Mouse (Mus musculus) limb, embryonic 10.5 days (tissue): Measurements from ENCODE around the gene Ndc80. TPM values are rescaled to one million over a fixed set of nuclear protein-coding genes. Genes with fewer than 3 reads are reported as not detected.
A peak's percentile ranks its signal among the peaks of the same experiment; 100 is the strongest.
"Not testable (repeated sequence)": the region's sequence is repeated elsewhere in the genome, so short reads cannot be mapped to it uniquely, and the experiment has no call there.

ENCODE experiments used
- DNase-seq: peaks from one replicate; pipeline ENCODE4 v3.0.0-alpha.2; 2017; ENCODE audit warnings: low spot score
- H3K27ac ChIP-seq: fragments of 300-500 bp; sonication (generic); 2 replicates; pipeline ENCODE4 v1.5.1; 2016; ENCODE audit warnings: mild to moderate bottlenecking
- H3K27me3 ChIP-seq: fragments of 300-500 bp; sonication (generic); 2 replicates; pipeline ENCODE4 v1.6.1; 2016; ENCODE audit warnings: low read depth, mild to moderate bottlenecking; ENCODE audit not compliant: poor library complexity, severe bottlenecking
- H3K36me3 ChIP-seq: fragments of 300-500 bp; sonication (generic); 2 replicates; pipeline ENCODE4 v1.6.1; 2016; ENCODE audit warnings: mild to moderate bottlenecking, moderate library complexity
- H3K4me1 ChIP-seq: fragments of 300-500 bp; sonication (generic); 2 replicates; pipeline ENCODE4 v1.6.1; 2016
- H3K4me3 ChIP-seq: fragments of 300-500 bp; sonication (generic); 2 replicates; pipeline ENCODE4 v1.5.1; 2016; ENCODE audit warnings: mild to moderate bottlenecking, moderate library complexity
- H3K9me3 ChIP-seq: fragments of 300-500 bp; sonication (generic); replicated peaks from 2 replicates; pipeline ENCODE4 v1.6.1; 2016; ENCODE audit warnings: mild to moderate bottlenecking
- WGBS: fragments of 180-500 bp; shearing (Covaris S2); methylation state at CpG from one replicate; pipeline ENCODE4 v1.1.7; 2016; 5-methylcytosine and 5-hydroxymethylcytosine counted together
- polyA plus RNA-seq: library from polyadenylated mRNA; unstranded; fragments of >200 nt; fragmentation: Nextera tagmentation; extraction: Ambion mirVana; gene quantifications from 2 replicates; pipeline ENCODE4 v1.2.1, GENCODE M21; 2016

Gene Ndc80
- polyA plus RNA-seq, result 53.4 and 59.9 TPM in 2 replicates

DNA sequence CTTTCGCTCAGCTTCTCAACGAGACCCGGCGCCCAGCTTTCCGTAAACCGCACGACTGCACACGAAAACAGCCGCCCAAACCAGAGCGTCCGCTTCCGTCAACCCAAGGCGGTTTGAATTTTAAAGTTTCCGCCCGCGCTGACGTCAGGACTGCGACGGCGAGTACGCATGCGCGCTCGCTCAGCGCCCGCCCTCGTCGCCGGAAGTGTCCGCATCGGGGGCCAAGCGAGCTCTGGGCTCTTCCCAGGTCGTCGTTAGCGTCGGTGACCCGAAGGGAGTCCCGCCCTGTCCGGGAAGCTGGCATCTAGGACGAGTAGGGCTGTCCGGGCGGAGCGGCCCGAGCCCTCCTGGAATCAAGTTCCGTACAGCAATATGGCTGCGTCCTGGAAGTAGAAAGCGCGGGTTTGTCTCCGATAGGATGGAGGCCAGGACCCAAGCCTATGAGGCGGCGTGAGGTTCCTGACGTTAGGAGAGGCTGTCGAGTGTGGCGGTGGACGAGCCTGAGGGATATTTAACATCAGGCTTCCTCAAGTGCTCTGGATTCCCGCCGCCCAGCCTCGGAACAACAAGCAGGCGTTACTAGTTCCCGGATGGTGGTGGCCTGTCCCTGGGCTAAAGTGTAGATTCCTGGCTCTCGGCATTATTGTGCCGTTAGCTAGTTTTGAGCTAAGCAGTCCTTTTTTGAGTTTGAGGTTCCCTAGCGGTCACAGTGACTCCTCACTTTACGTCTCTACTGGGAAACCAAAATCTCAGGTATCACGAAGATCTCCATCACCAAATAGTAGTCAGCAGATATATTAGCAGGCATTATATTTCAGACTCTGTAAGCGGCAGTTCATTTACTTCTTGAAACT, at the start of gene Ndc80:
Gene Ndc80 (minus strand): TSS at position 147 of the 854 bp plus-strand sequence.
- WGBS, result under 1% methylated on average over 66 of the region's 66 CpGs
- DNase-seq, result peak; percentile 94
- peak within 1 kb of the TSS; percentile 95 for H3K27ac ChIP-seq
- peaks cover 19% of the 10 kb centered on the region for H3K36me3 ChIP-seq
- peak within 1 kb of the TSS; percentile 67 for H3K4me3 ChIP-seq
- H3K9me3 ChIP-seq, result no peaks in the 10 kb centered on the region
- H3K27me3 ChIP-seq, result no peaks in the 10 kb centered on the region
- peaks cover 15% of the 10 kb centered on the region for H3K4me1 ChIP-seq

DNA sequence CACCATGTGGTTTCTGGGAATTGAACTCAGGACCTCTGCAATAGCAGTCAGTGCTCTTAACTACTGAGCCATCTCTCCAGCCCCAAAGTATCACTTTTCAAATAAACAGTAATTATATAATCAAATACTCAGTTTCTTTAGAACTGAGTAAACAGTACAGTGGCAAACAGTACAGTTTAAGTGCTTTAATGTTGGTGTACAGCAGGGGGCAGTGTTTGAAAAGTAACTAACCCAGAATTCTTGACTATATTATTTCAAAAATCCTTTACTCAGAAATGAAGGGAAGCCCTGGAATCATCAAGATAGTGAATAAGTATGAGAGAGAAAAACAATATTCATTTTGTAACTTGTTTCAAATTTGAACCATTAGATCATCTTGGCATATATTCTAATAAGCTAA, 35.0 kb upstream of the Ndc80 start:
- no peaks in the 10 kb centered on the region for H3K4me1 ChIP-seq
- H3K27me3 ChIP-seq, result no peaks in the 10 kb centered on the region
- DNase-seq, result no peak
- no peaks in the 10 kb centered on the region for H3K9me3 ChIP-seq
- H3K36me3 ChIP-seq, result no peaks in the 10 kb centered on the region
- no peak overlapping the region for H3K4me3 ChIP-seq
- H3K27ac ChIP-seq, result no peak overlapping the region

DNA sequence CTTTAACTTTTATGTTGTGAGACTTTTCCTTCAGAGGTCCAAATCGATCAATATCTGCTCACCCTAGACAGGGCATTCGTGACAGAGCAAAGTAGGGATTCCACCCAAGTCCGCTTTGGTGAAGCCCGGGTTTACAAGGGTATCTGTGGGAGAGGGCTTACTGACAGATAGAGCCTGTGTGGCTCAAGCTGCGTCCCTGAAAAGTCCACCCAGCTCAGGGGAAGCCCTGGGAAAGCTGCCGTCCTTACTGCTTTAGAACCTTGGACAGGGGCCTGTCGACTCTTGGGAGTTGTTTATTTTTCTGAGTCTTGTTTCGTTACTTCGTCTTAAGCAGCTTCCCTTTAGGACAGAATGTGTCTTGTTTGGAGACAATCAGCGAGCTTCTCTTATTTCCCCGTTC, 26.2 kb upstream of the Ndc80 start:
- Histone ChIP-seq H3K27me3 (peaks cover 53% of the 10 kb centered on the region), H3K4me3 (no peak overlapping the region), H3K36me3 (no peaks in the 10 kb centered on the region), H3K9me3 (no peaks in the 10 kb centered on the region), H3K27ac (no peak overlapping the region), H3K4me1 (peaks cover 16% of the 10 kb centered on the region)
- WGBS, result 11% methylated on average over 11 of the region's 11 CpGs
- DNase-seq, result peak; percentile 36

DNA sequence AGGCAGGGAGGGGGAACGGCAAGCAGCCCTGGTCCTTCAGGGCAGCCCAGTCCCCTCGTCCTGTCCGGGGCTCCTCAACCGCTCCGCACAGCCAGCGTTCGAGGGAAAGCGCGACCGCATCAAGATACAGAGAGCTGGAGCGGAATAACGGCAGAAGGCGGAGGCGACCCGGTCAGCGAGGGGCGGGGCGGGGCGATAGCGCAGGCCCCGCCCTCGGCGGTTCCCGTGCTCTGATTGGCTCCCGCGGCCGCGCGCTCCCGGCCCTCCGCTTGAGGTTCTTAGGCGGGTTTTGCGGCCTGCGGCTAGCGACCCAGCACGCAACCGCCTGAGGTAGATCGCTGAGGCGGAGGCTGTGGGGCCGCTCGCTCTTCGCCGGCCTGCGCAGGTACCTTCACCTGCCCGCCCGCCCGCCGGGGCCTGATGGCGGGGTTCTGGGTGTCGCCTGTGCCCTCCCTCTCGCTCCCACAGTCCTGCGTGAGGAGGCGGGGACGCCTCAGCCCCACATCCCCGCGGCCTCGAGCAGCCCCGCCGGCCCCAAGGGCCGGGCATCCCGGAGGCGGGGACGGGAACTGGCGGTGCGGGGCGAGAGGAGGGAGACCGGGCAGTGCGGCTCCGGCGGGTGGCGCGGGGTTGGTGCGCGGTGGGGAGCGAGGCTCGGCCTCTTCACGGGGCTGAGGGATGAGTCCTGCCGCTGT, 25.2 kb upstream of the Ndc80 start, which contains the start of gene Spdya:
Gene Spdya (plus strand): TSS at position 305 of the 695 bp plus-strand sequence.
- H3K27me3 ChIP-seq, result peaks cover 53% of the 10 kb centered on the region
- no peaks in the 10 kb centered on the region for H3K9me3 ChIP-seq
- peak within 1 kb of the TSS; percentile 67 for H3K4me3 ChIP-seq
- peak; percentile 91 for DNase-seq
- peaks cover 16% of the 10 kb centered on the region for H3K4me1 ChIP-seq
- no peaks in the 10 kb centered on the region for H3K36me3 ChIP-seq
- H3K27ac ChIP-seq, result peak within 1 kb of the TSS; percentile 83
- under 1% methylated on average over 74 of the region's 78 CpGs for WGBS

DNA sequence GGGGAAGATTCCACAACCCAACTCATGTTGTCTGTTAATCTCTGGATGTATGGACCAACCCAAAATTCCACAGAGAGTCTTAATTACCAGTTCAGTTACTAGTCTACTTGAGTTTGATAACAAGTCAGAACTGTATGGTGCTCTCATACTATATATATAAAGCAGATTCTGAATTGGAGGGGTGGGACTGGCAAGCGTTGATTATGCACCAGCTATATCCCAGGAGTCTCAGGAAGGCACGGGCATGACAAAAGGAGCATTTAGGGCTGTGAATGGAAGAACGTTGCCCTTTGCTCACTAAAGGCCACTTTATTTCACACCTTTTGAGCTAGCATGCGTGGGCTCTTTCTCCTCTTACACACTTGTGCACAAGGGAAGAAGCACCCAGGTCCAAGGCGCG, 24.7 kb upstream of the Ndc80 start:
- H3K36me3 ChIP-seq, result no peaks in the 10 kb centered on the region
- H3K27ac ChIP-seq, result peak overlapping the region; percentile 83
- DNase-seq, result no peak
- H3K9me3 ChIP-seq, result no peaks in the 10 kb centered on the region
- peak overlapping the region; percentile 67 for H3K4me3 ChIP-seq
- H3K4me1 ChIP-seq, result peaks cover 16% of the 10 kb centered on the region
- peaks cover 53% of the 10 kb centered on the region for H3K27me3 ChIP-seq
- 11% methylated on average over 6 of the region's 6 CpGs for WGBS

DNA sequence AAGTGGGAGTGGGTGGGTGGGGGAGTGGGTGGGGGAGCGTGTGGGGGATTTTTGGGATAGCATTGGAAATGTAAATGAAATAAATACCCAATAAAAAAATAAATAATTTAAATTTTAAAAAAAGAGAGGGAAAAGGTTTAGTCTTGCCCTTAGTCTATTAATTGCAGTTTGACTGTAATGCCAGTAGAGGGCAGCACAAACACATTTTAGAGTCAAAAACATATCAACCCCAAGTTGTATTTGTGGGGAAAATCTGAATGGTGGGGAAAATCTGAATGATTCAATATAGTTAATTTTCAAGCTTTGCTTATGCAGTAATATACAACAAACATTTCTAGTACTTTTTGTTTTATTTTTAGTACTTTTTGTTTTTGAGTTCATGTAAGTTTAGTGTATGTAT, 21.9 kb upstream of the Ndc80 start:
- WGBS, result 13% methylated on average over 1 of the region's 1 CpGs
- DNase-seq, result no peak
- Histone ChIP-seq H3K4me1 (peaks cover 16% of the 10 kb centered on the region), H3K4me3 (no peak overlapping the region), H3K36me3 (no peaks in the 10 kb centered on the region), H3K27ac (no peak overlapping the region), H3K9me3 (no peaks in the 10 kb centered on the region), H3K27me3 (peaks cover 43% of the 10 kb centered on the region)

DNA sequence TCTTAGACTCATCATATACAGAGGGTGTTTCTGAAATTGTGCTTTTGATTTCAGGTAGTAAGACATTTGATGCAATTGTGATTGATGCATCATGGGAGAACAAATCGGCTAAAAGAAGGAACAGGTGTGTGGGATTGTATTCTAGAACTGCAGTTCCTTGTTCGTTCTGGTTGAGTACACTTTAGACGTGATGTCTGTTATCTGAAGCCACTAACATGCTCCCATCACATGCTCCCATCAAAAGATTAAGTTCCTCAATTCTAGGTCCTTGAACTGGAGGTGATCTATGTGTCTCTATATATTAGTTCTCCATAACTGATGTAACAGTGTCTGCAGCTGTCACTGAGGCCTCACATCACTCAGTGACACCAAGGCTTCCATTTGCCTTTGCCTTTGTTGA, 10.5 kb upstream of the Ndc80 start:
- no peak for DNase-seq
- Histone ChIP-seq H3K27me3 (no peaks in the 10 kb centered on the region), H3K4me1 (no peaks in the 10 kb centered on the region), H3K4me3 (no peak overlapping the region), H3K9me3 (no peaks in the 10 kb centered on the region), H3K27ac (no peak overlapping the region), H3K36me3 (no peaks in the 10 kb centered on the region)
- WGBS, result 87% methylated on average over 3 of the region's 3 CpGs

DNA sequence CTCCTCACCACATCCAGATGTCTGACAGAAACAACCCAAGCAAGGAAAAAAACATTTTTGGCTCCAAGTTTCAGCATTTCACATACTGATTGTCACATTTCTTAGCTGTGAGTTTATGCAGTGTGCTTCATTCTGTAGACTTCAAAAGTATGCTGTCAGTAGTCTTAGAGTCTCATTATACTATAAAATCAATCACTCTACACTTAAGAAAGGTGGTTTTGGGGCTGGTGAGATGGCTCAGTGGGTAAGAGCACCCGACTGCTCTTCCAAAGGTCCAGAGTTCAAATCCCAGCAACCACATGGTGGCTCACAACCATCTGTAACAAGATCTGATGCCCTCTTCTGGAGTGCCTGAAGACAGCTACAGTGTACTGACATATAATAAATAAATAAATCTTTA, 8.9 kb upstream of the Ndc80 start:
- H3K36me3 ChIP-seq, H3K27ac ChIP-seq, H3K4me1 ChIP-seq, H3K4me3 ChIP-seq, DNase-seq, H3K9me3 ChIP-seq, H3K27me3 ChIP-seq: not testable (repeated sequence)
- 67% methylated on average over 1 of the region's 1 CpGs for WGBS

DNA sequence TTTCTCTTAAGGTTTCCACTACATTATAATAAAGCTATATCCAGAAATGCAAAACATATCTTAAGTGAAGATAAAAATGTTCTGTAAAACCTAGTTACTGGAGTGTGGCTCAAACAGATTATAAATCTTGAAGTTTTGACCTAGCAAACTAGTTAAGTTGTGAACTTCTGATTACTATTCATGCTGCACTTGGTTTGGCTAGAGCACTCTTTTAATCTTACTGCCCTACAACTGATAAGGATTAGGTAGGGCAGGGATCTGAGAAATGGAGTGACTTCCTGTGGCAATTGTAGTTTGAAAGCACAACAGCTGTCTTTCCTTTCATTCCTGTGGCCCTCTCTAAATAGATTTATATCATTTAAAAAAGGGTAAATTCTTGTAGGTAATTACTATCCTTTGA, 1.4 kb upstream of the Ndc80 start:
- Histone ChIP-seq H3K4me3 (no peak overlapping the region), H3K36me3 (peaks cover 10% of the 10 kb centered on the region), H3K4me1 (peaks cover 15% of the 10 kb centered on the region), H3K9me3 (no peaks in the 10 kb centered on the region), H3K27me3 (no peaks in the 10 kb centered on the region), H3K27ac (no peak overlapping the region)
- no peak for DNase-seq

DNA sequence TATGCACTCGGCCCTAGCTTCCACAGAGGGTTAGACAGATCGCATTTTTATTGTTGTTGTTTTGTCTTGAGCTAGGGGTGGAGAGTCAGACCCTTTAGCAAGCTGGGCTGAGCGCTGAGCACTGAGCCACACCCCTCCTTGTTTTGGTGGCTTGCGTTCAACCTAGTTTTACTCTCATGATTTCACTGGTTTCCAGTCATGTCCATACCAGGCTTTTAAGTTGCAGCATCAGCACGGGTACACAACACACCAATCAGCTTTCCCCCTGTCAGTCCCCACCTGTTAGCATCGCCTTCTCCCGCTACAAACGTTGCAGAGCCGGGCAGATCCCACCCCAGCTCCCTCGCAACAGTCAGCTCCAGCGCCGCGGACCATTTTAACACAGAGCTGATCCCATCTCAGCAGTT, 352 bp downstream of the Ndc80 start:
- peaks cover 15% of the 10 kb centered on the region for H3K4me1 ChIP-seq
- DNase-seq, result no peak
- peak overlapping the region; percentile 67 for H3K4me3 ChIP-seq
- H3K27ac ChIP-seq, result peak overlapping the region; percentile 95
- H3K36me3 ChIP-seq, result peaks cover 24% of the 10 kb centered on the region
- under 1% methylated on average over 13 of the region's 13 CpGs for WGBS
- no peaks in the 10 kb centered on the region for H3K27me3 ChIP-seq
- no peaks in the 10 kb centered on the region for H3K9me3 ChIP-seq

DNA sequence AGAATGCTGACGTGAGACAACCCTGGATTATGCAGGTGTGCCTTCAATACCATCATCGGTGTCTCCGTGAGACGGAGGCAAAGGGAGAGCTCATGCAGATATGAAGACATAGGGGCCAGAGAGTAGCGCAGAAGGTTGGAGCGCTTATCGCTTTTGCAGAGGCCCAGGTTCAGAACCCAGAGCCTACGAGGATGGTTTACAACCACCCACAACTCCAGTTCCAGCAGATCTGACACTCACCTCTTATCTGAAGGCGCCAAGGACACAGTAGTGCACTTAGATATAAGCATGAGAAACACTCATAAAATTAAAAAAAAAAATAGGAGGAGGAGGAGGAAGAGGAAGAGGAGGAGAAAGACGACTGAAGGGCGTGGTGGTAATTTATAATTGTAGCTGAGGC, 16.4 kb downstream of the Ndc80 start:
- Histone ChIP-seq H3K36me3 (peaks cover 100% of the 10 kb centered on the region), H3K4me3 (no peak overlapping the region), H3K27me3 (no peaks in the 10 kb centered on the region), H3K27ac (no peak overlapping the region), H3K4me1 (no peaks in the 10 kb centered on the region), H3K9me3 (no peaks in the 10 kb centered on the region)
- DNase-seq, result no peak
- WGBS, result 94% methylated on average over 11 of the region's 11 CpGs

DNA sequence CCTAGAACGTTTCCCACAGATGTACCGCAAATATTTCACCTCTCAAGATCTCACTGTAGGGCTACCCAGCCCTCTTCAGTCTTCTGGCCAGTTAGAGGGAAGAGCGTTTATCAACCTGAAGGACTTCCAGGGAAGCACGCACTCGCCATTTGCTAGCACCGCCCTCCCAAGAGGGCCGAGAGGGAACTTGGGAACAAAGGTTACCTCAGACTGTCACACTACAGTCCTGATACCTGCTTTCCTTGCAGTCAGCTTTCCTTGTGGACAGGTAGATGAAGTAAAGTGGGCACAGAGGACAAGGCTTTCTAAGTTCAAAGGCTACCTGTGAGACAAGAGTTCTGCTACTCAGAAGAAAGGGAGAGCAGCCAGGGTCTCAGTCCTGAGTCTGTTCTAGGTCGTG, 19.8 kb downstream of the Ndc80 start:
- Histone ChIP-seq H3K27me3 (no peaks in the 10 kb centered on the region), H3K4me3 (no peak overlapping the region), H3K36me3 (peaks cover 98% of the 10 kb centered on the region), H3K9me3 (no peaks in the 10 kb centered on the region), H3K27ac (no peak overlapping the region), H3K4me1 (no peaks in the 10 kb centered on the region)
- WGBS, result 94% methylated on average over 8 of the region's 8 CpGs
- DNase-seq, result no peak

DNA sequence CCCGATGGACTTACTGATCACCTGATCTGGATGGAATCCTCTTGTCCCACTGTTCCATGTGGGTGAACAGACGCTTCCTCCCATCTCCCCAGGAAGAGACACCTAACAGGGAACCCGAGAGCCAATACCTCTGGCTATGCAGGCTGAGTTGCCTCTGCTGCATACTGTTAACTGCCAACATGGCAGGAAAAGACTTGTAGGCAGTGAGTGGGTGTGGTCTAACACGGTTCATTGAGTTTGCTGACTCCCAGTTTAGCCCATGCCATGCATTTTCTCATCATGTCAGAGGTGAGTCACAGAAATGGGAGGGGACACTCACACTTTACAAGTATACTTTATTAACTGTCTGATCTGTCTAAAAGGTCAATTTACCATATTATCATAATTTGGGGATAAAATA, 30.9 kb downstream of the Ndc80 start:
- 92% methylated on average over 4 of the region's 4 CpGs for WGBS
- no peaks in the 10 kb centered on the region for H3K4me1 ChIP-seq
- no peak for DNase-seq
- H3K36me3 ChIP-seq, result peaks cover 66% of the 10 kb centered on the region
- H3K27me3 ChIP-seq, result no peaks in the 10 kb centered on the region
- H3K27ac ChIP-seq, result no peak overlapping the region
- no peaks in the 10 kb centered on the region for H3K9me3 ChIP-seq
- no peak overlapping the region for H3K4me3 ChIP-seq
